ENCODE assay signal across 35 mouse cellular contexts in genomic region chr13:32884755-32885154, GRCm38 (mm10). TPM values are rescaled to one million over a fixed set of nuclear protein-coding genes. Genes with fewer than 3 reads are reported as not detected.
DNase-seq lines count a peak whose midpoint lies in the region; ATAC-seq lines count a peak whose summit lies in the region.
"Had no signal": no experiment of that assay in that cellular context is flagged by ENCODE, and none has a peak within 500 bp of the region (broad histone marks: within the 10 kb centered on the region; RNA-seq: fewer than 3 reads in every experiment).

No protein-coding gene starts in this region.

- no peak for ATAC-seq in cerebellum, adult (ENCODE audit: insufficient number of reproducible peaks, low FRiP score, low TSS enrichment)
- ATAC-seq: forebrain, embryonic 15.5 days; intestine, postnatal 0 days; liver, embryonic 12.5 days; liver, postnatal 0 days had no signal

- H3K4me1 ChIP-seq in hindbrain, embryonic 10.5 days (replicated peaks): no peaks in the 10 kb centered on the region
- H3K4me1 ChIP-seq: embryonic facial prominence, embryonic 12.5 days; forebrain, embryonic 10.5 days; forebrain, embryonic 15.5 days; heart, embryonic 10.5 days; heart, embryonic 15.5 days; liver, embryonic 12.5 days; midbrain, embryonic 12.5 days had no signal

- no peak overlapping the region for H3K27ac ChIP-seq in hindbrain, embryonic 10.5 days
- H3K27ac ChIP-seq: embryonic facial prominence, embryonic 12.5 days; forebrain, embryonic 10.5 days; forebrain, embryonic 15.5 days; heart, embryonic 10.5 days; heart, embryonic 15.5 days; hindbrain, embryonic 14.5 days; liver, embryonic 12.5 days; midbrain, embryonic 12.5 days had no signal

- H3K27me3 ChIP-seq in hindbrain, embryonic 10.5 days (ENCODE audit: insufficient read depth, poor library complexity, severe bottlenecking): no peaks in the 10 kb centered on the region
- H3K27me3 ChIP-seq: embryonic facial prominence, embryonic 12.5 days; forebrain, embryonic 15.5 days; heart, embryonic 15.5 days; liver, embryonic 12.5 days; megakaryocyte, embryonic 14.5 days; midbrain, embryonic 12.5 days had no signal

- DNase-seq in adrenal gland, postnatal 36 days: peak; percentile 21 to 49
- DNase-seq in adrenal gland, postnatal 14 days: no peak
- peak; percentile 94 for DNase-seq in 3T3-L1 (ENCODE audit: low read depth, low spot score)
- peak; percentile 77 for DNase-seq in Muller cell, postnatal 12 days (ENCODE audit: inconsistent ontology term)
- peak; percentile 92 for DNase-seq in fibroblast of lung, adult 2 months (ENCODE audit: low read depth)
- DNase-seq in hindbrain, embryonic 10.5 days (ENCODE audit: low spot score): no peak
- DNase-seq: cerebellum, adult 9-10 months; embryo, embryonic 11 days; gastrocnemius, postnatal 10 days; kidney, adult 9 months; kidney, postnatal 10 days; layer of hippocampus, postnatal 36 days; left cerebral cortex, postnatal 4 days; liver, postnatal 0 days; lung, postnatal 36 days; right cerebral cortex, postnatal 14 days; thymus, postnatal 14 days had no signal

- no peaks in the 10 kb centered on the region for H3K36me3 ChIP-seq in hindbrain, embryonic 10.5 days
- H3K36me3 ChIP-seq: embryonic facial prominence, embryonic 12.5 days; forebrain, embryonic 10.5 days; forebrain, embryonic 15.5 days; heart, embryonic 10.5 days; heart, embryonic 15.5 days; liver, embryonic 12.5 days; midbrain, embryonic 12.5 days had no signal

- no peaks in the 10 kb centered on the region for H3K9me3 ChIP-seq in hindbrain, embryonic 10.5 days
- H3K9me3 ChIP-seq: embryonic facial prominence, embryonic 12.5 days; forebrain, embryonic 10.5 days; forebrain, embryonic 15.5 days; heart, embryonic 10.5 days; heart, embryonic 15.5 days; liver, embryonic 12.5 days; megakaryocyte, embryonic 14.5 days; midbrain, embryonic 12.5 days had no signal

- H3K4me3 ChIP-seq in hindbrain, embryonic 10.5 days: no peak overlapping the region
- H3K4me3 ChIP-seq: embryonic facial prominence, embryonic 12.5 days; forebrain, embryonic 10.5 days; forebrain, embryonic 15.5 days; heart, embryonic 10.5 days; heart, embryonic 15.5 days; liver, embryonic 12.5 days; megakaryocyte, embryonic 14.5 days; midbrain, embryonic 12.5 days had no signal

RNA-seq across cellular contexts. Expression of gene Serpinb1c, which starts 13.3 kb away (rescaled TPM):
- not detected for total RNA-seq in adrenal gland, postnatal 36 days (2021)
- not detected in 2 replicates for total RNA-seq in adrenal gland, postnatal 14 days (2021)
- polyA plus RNA-seq in hindbrain, embryonic 10.5 days (2016; fragmentation: Nextera tagmentation; extraction: Ambion mirVana): not detected in 2 replicates
- total RNA-seq: granulocyte monocyte progenitor cell, adult 5-6 weeks; left cerebral cortex, postnatal 4 days; MEL had no signal
- polyA plus RNA-seq: embryonic facial prominence, embryonic 12.5 days; forebrain, embryonic 10.5 days; forebrain, embryonic 15.5 days; frontal cortex, adult 2 months; heart, embryonic 10.5 days; hindbrain, embryonic 14.5 days; intestine, postnatal 0 days; large intestine, adult 2 months; limb, embryonic 14.5 days; liver, postnatal 0 days; lung, embryonic 16.5 days; midbrain, embryonic 12.5 days; stomach, embryonic 16.5 days had no signal

RNA-seq across cellular contexts. Expression of gene Serpinb1a, which starts 33.8 kb away (rescaled TPM):
- total RNA-seq in adrenal gland, postnatal 36 days (2021): 100 to 1,000 TPM in 1 of 2 experiments, 1 to 10 TPM in 1; 8.7 to 154 TPM
- total RNA-seq in adrenal gland, postnatal 14 days (2021): 65.7 and 67.1 TPM in 2 replicates
- 0.32 and 0.85 TPM in 2 replicates for polyA plus RNA-seq in hindbrain, embryonic 10.5 days (2016; fragmentation: Nextera tagmentation; extraction: Ambion mirVana)

Comparison
In these comparisons a context has a peak if more than half of its experiments do, and no peak if none do; other contexts are left out.
1. DNase-seq: peak in adrenal gland, postnatal 36 days (2 of 2), 3T3-L1 (single experiment), Muller cell, postnatal 12 days (single experiment) and fibroblast of lung, adult 2 months (single experiment); none in adrenal gland, postnatal 14 days (single experiment) and hindbrain, embryonic 10.5 days (single experiment).